Mouse (Mus musculus) limb, embryonic 11.5 days (tissue): Measurements from ENCODE around the gene Gpr155. TPM values are rescaled to one million over a fixed set of nuclear protein-coding genes. Genes with fewer than 3 reads are reported as not detected.

ENCODE experiments used
- ATAC-seq: fragments of 200-750 bp; cut with Nextera tagmentation; 2 replicates; pipeline ENCODE4 v1.8.0; 2017; ENCODE audit warnings: low read depth; ENCODE audit not compliant: insufficient number of reproducible peaks, low FRiP score, low TSS enrichment
- DNase-seq: peaks from one replicate; pipeline ENCODE4 v3.0.0-alpha.2; 2015; ENCODE audit warnings: low spot score
- H3K27ac ChIP-seq: fragments of 300-500 bp; sonication (generic); replicated peaks from 2 replicates; pipeline ENCODE4 v1.5.1; 2014; ENCODE audit warnings: low read depth, mild to moderate bottlenecking, low read length
- H3K27me3 ChIP-seq: fragments of 300-500 bp; sonication (generic); 2 replicates; pipeline ENCODE4 v1.6.1; 2014; ENCODE audit warnings: mild to moderate bottlenecking, low read length, mixed read lengths; ENCODE audit not compliant: control insufficient read depth, insufficient read depth
- H3K36me3 ChIP-seq: fragments of 300-500 bp; sonication (generic); 2 replicates; pipeline ENCODE4 v1.6.1; 2014; ENCODE audit warnings: mild to moderate bottlenecking, low read length, moderate library complexity, mixed read lengths; ENCODE audit not compliant: control insufficient read depth, insufficient read depth
- H3K4me1 ChIP-seq: fragments of 300-500 bp; sonication (generic); 2 replicates; pipeline ENCODE4 v1.6.1; 2014; ENCODE audit warnings: low read length, mixed read lengths; ENCODE audit not compliant: control insufficient read depth, insufficient read depth
- H3K4me2 ChIP-seq: fragments of 300-500 bp; sonication (generic); 2 replicates; pipeline ENCODE4 v1.6.1; 2014; ENCODE audit warnings: low read depth, mild to moderate bottlenecking, moderate library complexity; ENCODE audit not compliant: severe bottlenecking
- H3K4me3 ChIP-seq: fragments of 300-500 bp; sonication (generic); 2 replicates; pipeline ENCODE4 v1.5.1; 2014; ENCODE audit warnings: low read depth, low read length
- H3K9ac ChIP-seq: fragments of 300-500 bp; sonication (generic); 2 replicates; pipeline ENCODE4 v1.6.1; 2014; ENCODE audit warnings: mild to moderate bottlenecking, low read length
- H3K9me3 ChIP-seq: fragments of 300-500 bp; sonication (generic); 2 replicates; pipeline ENCODE4 v1.6.1; 2016; ENCODE audit warnings: low read length; ENCODE audit not compliant: control insufficient read depth
- WGBS: fragments of 180-500 bp; shearing (Covaris S2); extraction: QIAGEN DNeasy Blood & Tissue Kit; methylation state at CpG from one replicate; pipeline ENCODE4 v1.1.7; 2014; 5-methylcytosine and 5-hydroxymethylcytosine counted together
- polyA plus RNA-seq: library from polyadenylated mRNA; unstranded; fragments of >200 nt; fragmentation: Nextera tagmentation; extraction: Ambion mirVana; gene quantifications from 2 replicates; pipeline ENCODE4 v1.2.1, GENCODE M21; 2014

Gpr155 gene
- polyA plus RNA-seq, 1 experiment from 2014 or later = 3.7 TPM

DNA sequence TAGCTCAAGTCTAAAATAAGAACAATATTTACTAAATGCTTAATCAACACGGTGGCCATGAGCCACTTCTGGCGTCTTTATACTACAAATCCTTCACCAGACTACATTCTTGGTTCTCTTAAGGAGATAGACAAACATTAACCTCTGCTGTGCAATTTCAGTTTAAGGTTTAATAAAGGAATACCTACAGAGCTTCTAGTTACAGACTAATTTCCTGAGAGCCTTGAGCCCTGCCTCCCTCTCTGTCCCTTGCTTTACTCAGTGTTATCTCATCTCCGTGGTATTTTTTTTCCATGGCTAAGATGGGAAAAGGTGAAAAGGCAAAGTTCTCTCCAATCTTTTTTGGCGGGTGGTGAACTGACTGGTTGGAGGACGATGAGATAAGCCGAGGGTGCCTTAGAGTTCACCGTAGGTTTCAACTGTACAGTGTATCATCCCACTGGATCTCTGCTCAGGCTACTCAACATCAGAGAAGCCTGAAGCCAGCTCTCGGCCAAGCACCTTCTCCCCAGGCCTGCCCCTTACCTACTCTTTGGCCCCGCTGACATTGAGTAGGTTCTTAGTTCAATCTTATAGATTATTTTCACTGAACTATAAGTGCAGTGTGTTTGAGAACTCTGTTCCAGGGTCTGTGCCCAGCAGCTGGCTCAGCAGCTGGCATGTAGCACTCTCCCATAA is 5.9 kb downstream of the Gpr155 start:
- no peak overlapping the region for H3K9ac ChIP-seq
- no peak overlapping the region for H3K27ac ChIP-seq
- no peaks in the 10 kb centered on the region for H3K27me3 ChIP-seq
- no peaks in the 10 kb centered on the region for H3K9me3 ChIP-seq
- no peak overlapping the region for H3K4me3 ChIP-seq
- no peak for ATAC-seq
- WGBS = 89% methylated on average over 9 of the region's 9 CpGs
- DNase-seq = no peak
- H3K36me3 ChIP-seq = no peaks in the 10 kb centered on the region
- H3K4me2 ChIP-seq = no peak overlapping the region
- no peaks in the 10 kb centered on the region for H3K4me1 ChIP-seq

DNA sequence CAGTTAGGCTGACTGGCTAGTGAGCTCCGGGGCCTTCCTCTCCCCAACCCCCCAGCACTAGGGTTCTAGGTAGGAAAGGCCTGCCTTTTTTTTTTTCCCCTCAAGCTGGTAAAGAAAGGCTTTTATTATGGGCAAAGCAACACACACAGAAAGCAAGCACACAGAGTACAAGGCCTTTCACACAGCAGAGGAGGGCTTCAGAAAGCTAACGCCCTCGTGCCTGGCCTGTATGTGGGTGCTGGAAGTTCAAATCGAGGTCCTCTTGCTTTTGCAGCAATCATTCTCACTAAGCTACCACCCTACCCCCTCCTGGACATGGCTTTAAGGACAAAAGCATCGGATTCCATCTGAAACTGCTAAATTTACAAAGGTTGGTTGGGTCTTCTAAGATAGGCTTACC is 6.7 kb downstream of the Gpr155 start:
- ATAC-seq = no peak
- Histone ChIP-seq H3K9me3 (no peaks in the 10 kb centered on the region), H3K27ac (no peak overlapping the region), H3K4me3 (no peak overlapping the region), H3K4me1 (peaks cover 2% of the 10 kb centered on the region; the same call in 1 of the 2 replicates), H3K4me2 (no peak overlapping the region), H3K9ac (no peak overlapping the region), H3K36me3 (no peaks in the 10 kb centered on the region), H3K27me3 (no peaks in the 10 kb centered on the region)
- DNase-seq = no peak
- WGBS = 80% methylated on average over 5 of the region's 5 CpGs

DNA sequence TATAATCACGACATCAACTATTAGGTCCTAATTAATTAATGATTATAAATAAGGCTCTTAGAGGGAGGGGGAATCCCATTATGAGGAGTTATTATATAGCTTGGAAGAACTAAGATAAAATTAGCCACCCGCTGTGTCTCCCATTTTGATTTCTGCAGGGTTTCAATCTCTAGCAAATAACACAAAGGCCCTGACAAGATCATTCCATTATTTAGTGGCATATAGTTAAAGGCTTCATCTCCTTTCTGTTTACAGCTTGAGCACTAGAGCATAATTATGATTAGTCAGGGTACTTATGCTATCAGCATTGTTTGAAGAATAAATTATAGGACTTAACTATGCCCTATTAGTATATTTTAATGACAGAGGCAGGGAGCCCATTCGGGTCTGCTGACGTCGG is 8.0 kb downstream of the Gpr155 start:
- H3K4me2 ChIP-seq = no peak overlapping the region
- no peaks in the 10 kb centered on the region for H3K27me3 ChIP-seq
- 94% methylated on average over 5 of the region's 5 CpGs for WGBS
- H3K27ac ChIP-seq = no peak overlapping the region
- H3K9ac ChIP-seq = no peak overlapping the region
- no peak for ATAC-seq
- peaks cover 2% of the 10 kb centered on the region; the same call in 1 of the 2 replicates for H3K4me1 ChIP-seq
- no peak for DNase-seq
- no peaks in the 10 kb centered on the region for H3K9me3 ChIP-seq
- H3K4me3 ChIP-seq = no peak overlapping the region
- no peaks in the 10 kb centered on the region for H3K36me3 ChIP-seq

DNA sequence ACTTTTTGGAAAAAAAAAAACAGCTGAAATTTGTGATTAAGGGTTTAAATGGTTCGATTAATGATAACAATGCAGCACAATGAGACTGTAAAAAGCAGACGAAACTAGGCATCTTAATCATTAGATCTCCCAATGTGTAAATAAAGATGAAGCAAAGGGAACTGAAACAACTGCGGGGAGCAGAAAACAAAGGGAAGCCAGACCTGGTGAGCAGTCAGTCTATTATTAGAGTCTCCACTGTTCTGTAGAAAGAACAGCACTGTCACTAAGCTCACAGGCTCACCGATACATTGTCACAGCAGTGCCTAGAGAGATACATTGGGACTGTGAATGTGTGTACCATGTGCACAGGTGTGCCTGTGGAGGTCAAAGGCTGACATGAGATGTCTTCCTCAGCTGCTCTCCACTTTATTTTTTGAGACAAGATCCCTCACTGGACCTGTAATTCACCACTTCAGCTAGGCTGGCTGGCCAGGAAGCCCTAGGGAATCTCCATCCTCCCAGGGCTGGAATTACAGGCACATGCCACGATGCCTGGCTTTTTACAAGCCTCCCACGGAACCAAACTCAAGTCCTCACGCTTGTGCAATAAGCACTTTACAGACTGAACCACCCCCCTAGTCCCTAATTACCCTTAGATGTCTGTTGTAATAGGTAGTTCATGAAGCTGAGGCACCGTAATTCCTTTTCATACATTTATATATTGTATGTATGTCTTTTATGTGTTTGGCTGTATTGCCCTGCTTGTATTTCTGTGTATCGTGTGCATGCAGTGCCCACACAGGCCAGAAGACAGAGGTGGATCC is 14.6 kb downstream of the Gpr155 start:
- H3K4me3 ChIP-seq = no peak overlapping the region
- WGBS = 67% methylated on average over 9 of the region's 9 CpGs
- H3K4me1 ChIP-seq = peaks cover 2% of the 10 kb centered on the region; the same call in 1 of the 2 replicates
- no peaks in the 10 kb centered on the region for H3K9me3 ChIP-seq
- DNase-seq (no peak), ATAC-seq (no peak)
- H3K4me2 ChIP-seq = no peak overlapping the region
- no peak overlapping the region for H3K27ac ChIP-seq
- H3K27me3 ChIP-seq = no peaks in the 10 kb centered on the region
- no peak overlapping the region for H3K9ac ChIP-seq
- no peaks in the 10 kb centered on the region for H3K36me3 ChIP-seq

DNA sequence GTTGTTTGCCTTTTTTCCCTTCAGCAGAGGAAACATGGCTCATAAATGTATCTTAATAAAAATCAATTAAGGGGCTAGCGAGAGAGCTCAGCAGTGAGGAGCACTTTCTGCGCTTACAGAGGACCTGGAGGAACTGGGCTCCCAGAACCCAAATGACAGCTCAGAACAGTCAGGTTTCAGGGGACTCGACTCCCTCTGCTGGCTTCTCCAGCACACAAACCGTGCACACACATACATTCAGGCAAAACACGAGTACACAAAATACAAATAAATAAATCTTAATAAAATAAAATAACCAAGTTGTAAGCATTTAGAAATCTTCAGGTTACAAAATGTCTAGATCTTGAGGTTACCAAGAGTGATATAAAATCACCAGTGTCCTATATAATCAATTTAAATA is 22.9 kb downstream of the Gpr155 start:
- H3K4me3 ChIP-seq = no peak overlapping the region
- WGBS = 76% methylated on average over 5 of the region's 5 CpGs
- no peak overlapping the region for H3K4me2 ChIP-seq
- H3K9me3 ChIP-seq = no peaks in the 10 kb centered on the region
- no peaks in the 10 kb centered on the region for H3K4me1 ChIP-seq
- no peak overlapping the region for H3K27ac ChIP-seq
- H3K36me3 ChIP-seq = no peaks in the 10 kb centered on the region
- ATAC-seq (no peak), DNase-seq (no peak)
- H3K9ac ChIP-seq = no peak overlapping the region
- H3K27me3 ChIP-seq = no peaks in the 10 kb centered on the region

DNA sequence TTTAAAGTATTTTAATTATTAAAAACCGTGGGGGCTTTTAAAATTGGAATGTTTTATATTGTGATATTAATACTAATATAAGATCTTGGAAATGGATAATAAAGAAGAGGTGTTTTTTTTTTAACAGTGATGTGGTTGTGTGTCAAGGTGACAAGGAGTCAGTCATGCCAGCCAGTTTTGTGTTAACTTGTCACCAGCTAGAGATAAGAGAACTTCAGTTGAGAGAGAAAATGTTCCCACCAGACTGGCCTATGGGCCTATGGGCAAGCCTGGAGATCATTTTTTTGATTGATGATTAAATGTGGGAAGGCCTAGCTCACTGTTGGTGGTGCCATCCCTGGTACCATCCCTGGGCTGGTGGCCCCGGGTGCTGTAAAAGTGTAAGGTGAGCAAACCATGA is 25.8 kb downstream of the Gpr155 start:
- no peak overlapping the region for H3K27ac ChIP-seq
- no peaks in the 10 kb centered on the region for H3K27me3 ChIP-seq
- H3K4me3 ChIP-seq = no peak overlapping the region
- H3K36me3 ChIP-seq = no peaks in the 10 kb centered on the region
- H3K4me1 ChIP-seq = 0 out of 2 replicates have a peak, but pooled peaks cover 2% of the 10 kb centered on the region
- H3K9me3 ChIP-seq = no peaks in the 10 kb centered on the region
- H3K9ac ChIP-seq = no peak overlapping the region
- ATAC-seq = no peak
- H3K4me2 ChIP-seq = no peak overlapping the region
- no peak for DNase-seq
- 90% methylated on average over 2 of the region's 2 CpGs for WGBS

DNA sequence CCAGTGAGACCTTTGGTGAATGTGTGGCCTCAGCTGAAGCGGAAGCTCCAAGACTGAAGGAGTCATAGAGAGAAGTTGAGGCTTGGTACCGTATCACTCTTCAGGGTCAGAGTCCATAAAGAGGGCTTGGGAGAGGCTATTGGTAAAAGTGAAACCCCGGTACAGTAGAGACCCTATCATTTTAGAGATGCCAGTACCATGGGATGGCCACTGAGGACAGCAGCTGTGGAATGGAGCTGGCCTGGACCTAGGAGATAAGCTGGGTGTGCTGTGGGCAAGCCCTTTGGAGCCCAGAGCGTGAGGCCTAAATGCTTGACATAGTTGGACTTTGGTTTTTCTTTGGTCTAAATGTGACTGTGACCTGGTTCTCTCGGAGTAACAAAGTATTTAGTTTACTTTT is 26.4 kb downstream of the Gpr155 start:
- H3K4me1 ChIP-seq = 0 out of 2 replicates have a peak, but pooled peaks cover 2% of the 10 kb centered on the region
- H3K27ac ChIP-seq = no peak overlapping the region
- DNase-seq = no peak
- 93% methylated on average over 5 of the region's 5 CpGs for WGBS
- no peaks in the 10 kb centered on the region for H3K9me3 ChIP-seq
- ATAC-seq = no peak
- H3K36me3 ChIP-seq = no peaks in the 10 kb centered on the region
- H3K27me3 ChIP-seq = no peaks in the 10 kb centered on the region
- no peak overlapping the region for H3K9ac ChIP-seq
- no peak overlapping the region for H3K4me3 ChIP-seq
- no peak overlapping the region for H3K4me2 ChIP-seq

DNA sequence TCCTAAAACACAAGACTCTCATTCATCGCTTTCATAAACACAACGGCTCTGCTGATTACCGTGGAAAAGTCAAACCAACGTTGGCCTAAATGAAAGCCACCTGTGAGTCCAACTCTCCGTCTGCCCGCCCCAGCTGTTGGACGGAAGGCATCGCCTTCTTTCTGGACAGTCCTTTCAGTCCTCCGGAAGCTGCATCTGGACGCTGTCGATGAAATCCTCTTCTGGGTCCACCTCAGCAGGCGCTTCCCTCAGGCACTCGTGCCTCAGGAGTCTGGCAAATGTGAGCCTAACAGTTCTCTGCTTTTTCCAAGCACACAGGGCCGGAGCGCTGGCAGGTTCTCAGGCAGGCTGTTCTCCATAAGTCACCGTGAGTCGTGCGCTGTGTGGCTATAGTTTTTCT is 29.4 kb downstream of the Gpr155 start:
- no peaks in the 10 kb centered on the region for H3K9me3 ChIP-seq
- H3K36me3 ChIP-seq = no peaks in the 10 kb centered on the region
- DNase-seq (peak; percentile 61), ATAC-seq (peak; percentile 39; the same call in 1 of the 2 replicates)
- H3K4me1 ChIP-seq = 0 out of 2 replicates have a peak, but pooled peaks cover 2% of the 10 kb centered on the region
- H3K4me3 ChIP-seq = no peak overlapping the region
- 0 out of 2 replicates have a peak overlapping the region, but pooled peaks have one; percentile 23 for H3K9ac ChIP-seq
- H3K27me3 ChIP-seq = no peaks in the 10 kb centered on the region
- 30% methylated on average over 18 of the region's 18 CpGs for WGBS
- peak overlapping the region; percentile 74 for H3K27ac ChIP-seq
- 0 out of 2 replicates have a peak overlapping the region, but pooled peaks have one; percentile 24 for H3K4me2 ChIP-seq
